Mouse (Mus musculus) thymus, postnatal 0 days (tissue): ENCODE measurements around the gene Tma16. TPM values are rescaled to one million over a fixed set of nuclear protein-coding genes. Genes with fewer than 3 reads are reported as not detected.

Experiments
- polyA plus RNA-seq: library from polyadenylated mRNA; unstranded; fragments of >200 nt; fragmentation: Nextera tagmentation; extraction: Ambion mirVana; gene quantifications from 2 replicates; pipeline ENCODE4 v1.2.1, GENCODE M21; 2015

Gene Tma16
- polyA plus RNA-seq, 1 experiment from 2014 or later: 11.5 TPM

Other genes with a start within 250 kb of the Tma16 start
- gene Tktl2, start 25.2 kb upstream of the Tma16 start, polyA plus RNA-seq: not detected in 2 replicates
- 0.05 TPM in 1 of 2 replicates, not detected in the other for gene Npy5r, start 201.6 kb upstream of the Tma16 start, polyA plus RNA-seq
- gene Npy1r, start 210.7 kb upstream of the Tma16 start, polyA plus RNA-seq: 0.30 and 0.35 TPM in 2 replicates